Mouse (Mus musculus): Measurements from ENCODE around the gene Art2b. TPM values are rescaled to one million over a fixed set of nuclear protein-coding genes. Genes with fewer than 3 reads are reported as not detected.

Art2b gene
- total RNA-seq, 1 experiment from 2014 or later = 1.6 TPM

Other genes starting within 250 kb of the Art2b start
- gene Arap1, start 237.5 kb downstream of the Art2b start, total RNA-seq (2017) = 247 to 347 TPM (median 330 TPM) in 3 replicates
- gene Gm45837, start 174.7 kb downstream of the Art2b start, total RNA-seq (2017) = 8.9 to 28.8 TPM (median 12.5 TPM) in 3 replicates
- 13.4 to 111 TPM (median 54.4 TPM) in 3 replicates for gene Pde2a, start 163.9 kb downstream of the Art2b start, total RNA-seq (2017)
- gene Clpb, start 78.0 kb upstream of the Art2b start, total RNA-seq (2017) = 3.9 to 14.6 TPM (median 12.1 TPM) in 3 replicates
- not detected in 3 replicates for gene Phox2a, start 232.7 kb upstream of the Art2b start, total RNA-seq (2017)

Measured in monocyte, adult 5-6 weeks (primary cell).